Mouse (Mus musculus): ENCODE results near the gene Skint2. TPM values are rescaled to one million over a fixed set of nuclear protein-coding genes. Genes with fewer than 3 reads are reported as not detected.

The Skint2 gene
- polyA plus RNA-seq (2017; shearing (Covaris generic)): not detected

DNA sequence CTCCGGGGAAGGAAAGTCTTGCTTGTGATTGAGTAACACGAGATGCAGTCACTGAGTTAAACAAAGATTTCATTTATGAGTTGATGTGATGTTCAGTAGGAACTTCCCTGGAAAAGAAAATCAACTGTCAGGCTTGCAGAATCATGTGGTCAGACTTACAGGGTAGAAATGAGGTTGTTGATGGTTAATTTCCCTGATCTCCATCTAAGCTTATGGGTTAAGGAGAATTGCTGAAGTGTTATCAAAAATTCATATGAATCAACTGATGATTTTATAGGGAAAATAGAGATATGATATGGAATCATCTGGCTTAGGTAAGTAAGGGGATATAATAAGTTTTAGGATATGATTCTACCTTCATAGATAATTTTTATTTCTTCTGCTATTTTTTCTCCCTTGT, at the start of gene Skint2:
Skint2 (plus strand) TSS at position 301 of the 400 bp plus-strand sequence.
- no peak for ATAC-seq

Other genes with a start within 250 kb of the Skint2 start
- gene Skint9, start 123.2 kb upstream of the Skint2 start, polyA plus RNA-seq (2017; shearing (Covaris generic)): not detected
- not detected for gene Skint10, start 217.7 kb downstream of the Skint2 start, polyA plus RNA-seq (2017; shearing (Covaris generic))

Measured in inflammation-experienced regulatory T-cells, adult 6 months (primary cell).